Mouse (Mus musculus): ENCODE measurements around the gene Zfand6. TPM values are rescaled to one million over a fixed set of nuclear protein-coding genes. Genes with fewer than 3 reads are reported as not detected.

Gene Zfand6
- total RNA-seq, 2 experiments from 2014 or later, result 96.6 to 101 TPM

- intact Hi-C loops (cut with DNase I), result no loop called here
These were observed 93.1 kb downstream of the Zfand6 start for GRCm38 (mm10) chr7:84596633-84597032.

GRCm38 (mm10) chr7:84596002-84596401 lies 93.8 kb downstream of the Zfand6 start:
- DNase-seq (ENCODE audit: low spot score), result no peak
- intact Hi-C loops (cut with DNase I), result no loop called here

More at GRCm38 (mm10) chr7:84596633-84597032, 93.1 kb downstream of the Zfand6 start:
- DNase-seq (ENCODE audit: low spot score), result no peak

GRCm38 (mm10) chr7:84594917-84595303 lies 94.8 kb downstream of the Zfand6 start:
- intact Hi-C loops (cut with DNase I), result loop anchor here (1.0 to 2.0 kb wide), 3 partner anchors 145 to 184 kb away; no protein-coding TSS in a partner anchor
- no peak for DNase-seq (ENCODE audit: low spot score)

- no peak for DNase-seq (ENCODE audit: low spot score)
- intact Hi-C loops (cut with DNase I), result loop anchor here (1.0 to 2.0 kb wide), 3 partner anchors 146 to 184 kb away; no protein-coding TSS in a partner anchor
These were observed 95.5 kb downstream of the Zfand6 start for GRCm38 (mm10) chr7:84594087-84594916.

- no peak for DNase-seq (ENCODE audit: low spot score)
- intact Hi-C loops (cut with DNase I), result no loop called here
These were observed 98.4 kb downstream of the Zfand6 start for GRCm38 (mm10) chr7:84591347-84591746.

- DNase-seq (ENCODE audit: low spot score), result no peak
- intact Hi-C loops (cut with DNase I), result no loop called here
These were observed 99.1 kb downstream of the Zfand6 start for GRCm38 (mm10) chr7:84590622-84591021.

GRCm38 (mm10) chr7:84587101-84587783 lies 102.5 kb downstream of the Zfand6 start:
- no peak for DNase-seq (ENCODE audit: low spot score)
- intact Hi-C loops (cut with DNase I), result no loop called here

GRCm38 (mm10) chr7:84586360-84587100 lies 103.2 kb downstream of the Zfand6 start:
- intact Hi-C loops (cut with DNase I), result no loop called here
- DNase-seq (ENCODE audit: low spot score), result no peak

- intact Hi-C loops (cut with DNase I), result no loop called here
- no peak for DNase-seq (ENCODE audit: low spot score)
These were observed 104.7 kb downstream of the Zfand6 start for GRCm38 (mm10) chr7:84585086-84585485.

- intact Hi-C loops (cut with DNase I), result no loop called here
- no peak for DNase-seq (ENCODE audit: low spot score)
These were observed 110.0 kb downstream of the Zfand6 start for GRCm38 (mm10) chr7:84579769-84580168.

- intact Hi-C loops (cut with DNase I), result no loop called here
- no peak for DNase-seq (ENCODE audit: low spot score)
These were observed 110.9 kb downstream of the Zfand6 start for GRCm38 (mm10) chr7:84578841-84579240.

- intact Hi-C loops (cut with DNase I), result no loop called here
- no peak for DNase-seq (ENCODE audit: low spot score)
These were observed 112.7 kb downstream of the Zfand6 start for GRCm38 (mm10) chr7:84577034-84577433.

GRCm38 (mm10) chr7:84566200-84566599 lies 123.6 kb downstream of the Zfand6 start:
- intact Hi-C loops (cut with DNase I), result no loop called here

GRCm38 (mm10) chr7:84564236-84564635 lies 125.5 kb downstream of the Zfand6 start:
- DNase-seq (ENCODE audit: low spot score), result no peak
- intact Hi-C loops (cut with DNase I), result no loop called here

More at GRCm38 (mm10) chr7:84566200-84566599, 123.6 kb downstream of the Zfand6 start:
- DNase-seq (ENCODE audit: low spot score), result no peak

Other genes starting within 250 kb of the Zfand6 start
- under 1 TPM; 0.36 to 0.42 TPM for gene Gm2115, start 161.0 kb downstream of the Zfand6 start, total RNA-seq (2021)
- 10 to 100 TPM in 1 of 2 experiments, 1 to 10 TPM in 1; 10.0 to 13.9 TPM for gene Fah, start 83.2 kb downstream of the Zfand6 start, total RNA-seq (2021)
- gene Olfr291, start 163.6 kb upstream of the Zfand6 start, total RNA-seq (2021), result not detected

All from heart, postnatal 25 days (tissue).